Mouse (Mus musculus) 416B (cell line): ENCODE results near the gene Scn3b.

Source experiments
- DNase-seq: peaks from one replicate; pipeline ENCODE4 v3.0.0; 2011; ENCODE audit warnings: low read depth

Scn3b gene

GRCm38 (mm10) chr9:40339578-40339977, 70.6 kb downstream of the Scn3b start:
- DNase-seq = no peak
